Mouse (Mus musculus): ENCODE measurements around the gene Dnmt3a. TPM values are rescaled to one million over a fixed set of nuclear protein-coding genes. Genes with fewer than 3 reads are reported as not detected.

Dnmt3a gene
- polyA plus RNA-seq, 1 experiment from 2014 or later, result 124 TPM

- ATAC-seq, result peak; percentile 79
- Histone ChIP-seq H3K4me3 (replicated peaks) (0 out of 2 replicates have a peak overlapping the region, but pooled peaks have one; percentile 1), H3K36me3 (peaks cover 50% of the 10 kb centered on the region), H3K27me3 (peaks cover 2% of the 10 kb centered on the region; the same call in 1 of the 2 replicates), H3K4me2 (replicated peaks) (peak overlapping the region; percentile 36), H3K27ac (peak overlapping the region; percentile 64), H3K9ac (replicated peaks) (0 out of 2 replicates have a peak overlapping the region, but pooled peaks have one; percentile 12), H3K9me3 (no peaks in the 10 kb centered on the region), H3K4me1 (replicated peaks) (peaks cover 13% of the 10 kb centered on the region)
- 15% methylated on average over 19 of the region's 19 CpGs for WGBS
These were observed 65.2 kb downstream of the Dnmt3a start for GRCm38 (mm10) chr12:3870859-3871462.

DNA sequence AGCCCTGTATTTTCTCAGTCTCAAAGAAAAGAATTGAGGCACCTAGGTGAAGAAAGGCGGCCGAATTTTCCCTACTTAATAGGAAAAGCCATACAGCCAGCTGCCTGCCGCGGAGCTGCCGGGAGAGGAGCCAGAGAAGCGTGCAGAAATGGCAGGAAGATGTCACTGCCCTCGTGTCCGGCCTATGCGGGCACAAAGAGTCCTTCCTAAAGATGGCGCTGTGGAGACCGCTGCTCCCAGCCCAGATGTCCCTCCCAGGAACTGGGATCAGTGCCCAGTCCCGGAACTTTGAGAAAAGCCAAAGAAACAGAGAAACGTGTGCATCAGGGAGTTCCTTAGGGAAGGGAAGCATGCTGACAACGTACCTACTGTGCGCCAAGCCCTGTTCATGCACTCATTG lies 65.8 kb downstream of the Dnmt3a start:
- Histone ChIP-seq H3K9ac (replicated peaks) (no peak overlapping the region), H3K9me3 (no peaks in the 10 kb centered on the region), H3K4me2 (replicated peaks) (peak overlapping the region; percentile 36), H3K4me3 (replicated peaks) (no peak overlapping the region), H3K4me1 (replicated peaks) (peaks cover 13% of the 10 kb centered on the region), H3K36me3 (peaks cover 48% of the 10 kb centered on the region), H3K27ac (peak overlapping the region; percentile 64), H3K27me3 (peaks cover 2% of the 10 kb centered on the region; the same call in 1 of the 2 replicates)
- 24% methylated on average over 15 of the region's 15 CpGs for WGBS
- ATAC-seq, result peak; percentile 16; the same call in 1 of the 2 replicates

DNA sequence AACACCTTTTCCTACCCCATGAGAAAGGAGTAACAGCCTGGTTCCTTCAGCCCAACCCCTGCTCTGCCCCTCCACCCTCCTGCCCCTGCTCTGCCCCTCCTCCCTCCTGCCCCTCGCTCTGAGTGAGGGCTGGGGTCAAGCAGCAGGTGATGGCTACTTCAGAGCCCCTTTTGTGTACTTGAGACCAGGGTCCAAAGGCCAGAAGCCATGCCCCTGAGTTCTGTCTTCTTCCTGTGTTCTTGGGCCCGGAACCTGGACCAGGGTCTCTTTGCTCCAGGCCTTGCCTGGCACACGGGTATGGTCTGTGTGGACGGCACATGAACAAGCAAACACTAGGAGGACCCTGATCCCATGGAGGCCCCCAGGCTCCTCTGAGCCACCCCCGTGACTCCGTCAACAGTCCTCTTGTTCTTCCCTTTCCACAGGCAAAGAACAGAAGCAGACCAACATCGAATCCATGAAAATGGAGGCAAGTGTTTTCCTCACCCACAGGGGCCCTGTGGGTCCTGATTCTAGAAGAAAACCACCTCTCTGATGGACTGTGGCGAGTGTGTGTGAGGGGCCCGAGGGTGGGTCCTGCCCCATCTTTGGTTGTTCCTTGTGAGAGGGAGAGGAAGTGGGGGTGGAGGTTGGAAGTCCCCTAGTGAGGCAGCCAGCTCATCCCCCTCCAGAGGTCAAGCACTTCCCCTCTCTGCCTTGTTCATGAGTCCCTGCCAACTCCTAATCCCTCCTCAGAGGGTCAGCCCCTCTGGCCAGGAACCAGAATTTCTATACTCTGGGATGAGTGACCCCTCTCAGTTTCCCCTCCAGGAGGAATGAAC lies 66.8 kb downstream of the Dnmt3a start:
- WGBS, result 82% methylated on average over 9 of the region's 9 CpGs
- Histone ChIP-seq H3K27ac (no peak overlapping the region), H3K9ac (replicated peaks) (no peak overlapping the region), H3K4me1 (replicated peaks) (peaks cover 13% of the 10 kb centered on the region), H3K27me3 (peaks cover 2% of the 10 kb centered on the region; the same call in 1 of the 2 replicates), H3K4me3 (replicated peaks) (no peak overlapping the region), H3K9me3 (no peaks in the 10 kb centered on the region), H3K4me2 (replicated peaks) (no peak overlapping the region), H3K36me3 (peaks cover 51% of the 10 kb centered on the region)
- no peak for ATAC-seq

- H3K4me1 ChIP-seq (replicated peaks), result peaks cover 13% of the 10 kb centered on the region
- ATAC-seq, result no peak
- H3K4me3 ChIP-seq (replicated peaks), result no peak overlapping the region
- H3K27me3 ChIP-seq, result peaks cover 2% of the 10 kb centered on the region; the same call in 1 of the 2 replicates
- H3K27ac ChIP-seq, result no peak overlapping the region
- no peak overlapping the region for H3K9ac ChIP-seq (replicated peaks)
- no peaks in the 10 kb centered on the region for H3K9me3 ChIP-seq
- no peak overlapping the region for H3K4me2 ChIP-seq (replicated peaks)
- peaks cover 39% of the 10 kb centered on the region for H3K36me3 ChIP-seq
These were observed 69.7 kb downstream of the Dnmt3a start for GRCm38 (mm10) chr12:3875474-3875873.

GRCm38 (mm10) chr12:3877376-3877775 lies 71.6 kb downstream of the Dnmt3a start:
- Histone ChIP-seq H3K9me3 (no peaks in the 10 kb centered on the region), H3K27me3 (peaks cover 2% of the 10 kb centered on the region; the same call in 1 of the 2 replicates), H3K27ac (no peak overlapping the region), H3K4me1 (replicated peaks) (no peaks in the 10 kb centered on the region; the same call in 1 of the 2 replicates), H3K9ac (replicated peaks) (no peak overlapping the region), H3K36me3 (peaks cover 39% of the 10 kb centered on the region), H3K4me3 (replicated peaks) (no peak overlapping the region), H3K4me2 (replicated peaks) (no peak overlapping the region)
- no peak for ATAC-seq
- 83% methylated on average over 4 of the region's 4 CpGs for WGBS

- Histone ChIP-seq H3K27me3 (no peaks in the 10 kb centered on the region), H3K36me3 (peaks cover 16% of the 10 kb centered on the region), H3K4me3 (replicated peaks) (no peak overlapping the region), H3K4me2 (replicated peaks) (no peak overlapping the region), H3K9ac (replicated peaks) (no peak overlapping the region), H3K27ac (no peak overlapping the region), H3K9me3 (no peaks in the 10 kb centered on the region), H3K4me1 (replicated peaks) (peaks cover 27% of the 10 kb centered on the region)
- 83% methylated on average over 3 of the region's 3 CpGs for WGBS
- ATAC-seq, result no peak
These were observed 75.7 kb downstream of the Dnmt3a start for GRCm38 (mm10) chr12:3881474-3881873.

GRCm38 (mm10) chr12:3884892-3885493 lies 79.2 kb downstream of the Dnmt3a start:
- no peak for ATAC-seq
- Histone ChIP-seq H3K27me3 (no peaks in the 10 kb centered on the region), H3K36me3 (0 out of 2 replicates have a peak, but pooled peaks cover 4% of the 10 kb centered on the region), H3K9me3 (no peaks in the 10 kb centered on the region), H3K4me2 (replicated peaks) (no peak overlapping the region), H3K4me3 (replicated peaks) (no peak overlapping the region), H3K9ac (replicated peaks) (no peak overlapping the region), H3K27ac (peak overlapping the region; percentile 25; the same call in 1 of the 2 replicates), H3K4me1 (replicated peaks) (peaks cover 62% of the 10 kb centered on the region)
- WGBS, result 12% methylated on average over 9 of the region's 9 CpGs

GRCm38 (mm10) chr12:3886601-3887000 lies 80.8 kb downstream of the Dnmt3a start:
- Histone ChIP-seq H3K27me3 (no peaks in the 10 kb centered on the region), H3K4me3 (replicated peaks) (no peak overlapping the region), H3K27ac (peak overlapping the region; percentile 94), H3K36me3 (no peaks in the 10 kb centered on the region), H3K4me1 (replicated peaks) (peaks cover 76% of the 10 kb centered on the region), H3K4me2 (replicated peaks) (no peak overlapping the region), H3K9ac (replicated peaks) (no peak overlapping the region), H3K9me3 (no peaks in the 10 kb centered on the region)
- WGBS, result 24% methylated on average over 2 of the region's 2 CpGs
- ATAC-seq, result no peak

DNA sequence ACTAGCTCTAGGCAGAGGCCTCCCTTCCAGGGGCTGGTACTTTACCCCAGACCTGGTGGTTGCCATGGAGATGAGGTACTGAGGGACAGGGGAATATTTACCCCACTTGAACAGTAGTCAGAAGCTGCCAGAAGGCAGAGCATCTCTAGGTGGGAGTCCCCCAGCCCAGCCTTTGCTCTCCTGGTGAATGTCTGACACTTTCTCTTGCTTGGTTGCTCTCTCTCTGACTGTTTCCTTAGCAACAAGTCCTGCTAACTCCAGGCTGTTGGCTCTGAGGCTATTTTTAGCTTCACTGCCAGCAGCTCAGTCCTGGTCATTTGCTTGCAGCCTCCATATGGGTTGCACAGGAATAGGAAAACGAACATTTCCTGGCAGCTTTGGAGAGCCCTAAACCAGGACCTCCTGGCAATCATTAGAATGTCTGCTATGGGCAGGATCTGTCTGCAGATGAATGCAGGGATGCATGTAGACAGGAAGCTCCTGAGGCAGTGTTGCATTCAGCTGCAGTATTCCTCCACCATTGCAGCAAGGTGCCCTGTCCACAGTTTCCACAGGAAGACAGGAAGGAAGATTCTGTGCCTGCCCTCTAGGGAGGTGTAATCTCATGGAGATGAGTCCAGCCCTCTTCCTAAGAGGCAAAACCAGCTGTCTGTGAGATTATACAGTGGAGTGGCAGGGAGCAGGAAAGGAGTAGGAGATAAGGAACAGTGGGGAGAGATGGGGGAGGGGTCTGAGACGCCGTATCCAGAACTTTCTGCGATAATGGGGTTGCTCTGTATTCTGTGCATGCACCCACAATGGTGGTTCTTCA lies 81.9 kb downstream of the Dnmt3a start:
- Histone ChIP-seq H3K9ac (replicated peaks) (0 out of 2 replicates have a peak overlapping the region, but pooled peaks have one; percentile 32), H3K27ac (peak overlapping the region; percentile 94), H3K4me1 (replicated peaks) (peaks cover 87% of the 10 kb centered on the region), H3K4me2 (replicated peaks) (peak overlapping the region; percentile 30), H3K9me3 (no peaks in the 10 kb centered on the region), H3K36me3 (no peaks in the 10 kb centered on the region), H3K4me3 (replicated peaks) (no peak overlapping the region), H3K27me3 (no peaks in the 10 kb centered on the region)
- peak; percentile 72 for ATAC-seq
- WGBS, result 30% methylated on average over 4 of the region's 4 CpGs

- WGBS, result 9% methylated on average over 7 of the region's 7 CpGs
- peaks cover 95% of the 10 kb centered on the region for H3K4me1 ChIP-seq (replicated peaks)
- no peak overlapping the region for H3K4me2 ChIP-seq (replicated peaks)
- H3K9ac ChIP-seq (replicated peaks), result no peak overlapping the region
- no peak for ATAC-seq
- H3K4me3 ChIP-seq (replicated peaks), result no peak overlapping the region
- H3K27me3 ChIP-seq, result no peaks in the 10 kb centered on the region
- peaks cover 3% of the 10 kb centered on the region; the same call in 1 of the 2 replicates for H3K36me3 ChIP-seq
- peak overlapping the region; percentile 5; the same call in 1 of the 2 replicates for H3K27ac ChIP-seq
- no peaks in the 10 kb centered on the region for H3K9me3 ChIP-seq
These were observed 84.2 kb downstream of the Dnmt3a start for GRCm38 (mm10) chr12:3889875-3890635.
